Mouse (Mus musculus) heart, adult 9 months (tissue): ENCODE results near the gene Mill1.
"Not testable (repeated sequence)": the region's sequence is repeated elsewhere in the genome, so short reads cannot be mapped to it uniquely, and the experiment has no call there.

Experiments used
- DNase-seq, 2 experiments: peaks; one replicate each; pipeline ENCODE4 v3.0.0; 2022; ENCODE audit warnings: low spot score in 2 of 2

Mill1 gene

DNA sequence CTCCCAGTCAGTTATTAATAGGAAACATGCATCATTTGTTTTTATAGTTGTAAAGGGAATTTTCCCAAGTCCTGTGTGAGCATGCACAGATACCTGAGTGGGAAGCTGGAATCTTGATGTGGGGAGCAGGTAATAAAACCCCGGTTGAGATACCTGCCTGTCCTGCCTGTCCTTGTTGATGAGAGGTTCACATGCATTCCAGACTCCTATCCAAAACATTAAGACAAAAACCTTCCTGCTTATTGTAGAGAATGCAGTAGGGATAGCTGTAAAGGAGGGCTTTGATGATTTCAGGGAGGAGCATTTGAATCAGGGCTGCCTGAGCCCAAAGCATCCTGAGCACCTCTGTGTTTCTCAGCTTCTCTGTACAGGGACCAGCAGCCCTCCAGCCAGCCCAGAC is at the start of gene Mill1:
Gene Mill1, plus strand, starts transcription at position 301 of the 400 bp plus-strand sequence.
- no peak for DNase-seq

DNA sequence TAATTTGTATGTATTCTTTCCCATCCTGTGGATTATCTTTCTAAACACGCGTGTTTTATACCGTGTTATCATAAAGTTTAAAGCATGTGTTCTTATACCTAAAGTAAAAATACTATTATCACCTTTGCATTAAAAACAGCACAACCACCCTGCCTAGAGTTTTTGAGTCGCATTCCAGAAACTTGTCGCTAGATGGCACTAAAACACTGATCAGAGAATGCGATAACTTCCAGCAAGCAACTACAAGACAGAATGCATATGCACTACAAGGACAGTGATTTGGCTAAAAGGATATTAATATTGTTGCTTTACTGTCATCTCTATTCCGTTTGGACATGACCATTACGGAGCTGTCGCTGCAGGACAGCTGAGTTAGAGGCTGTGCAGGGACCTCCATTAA is 34.2 kb upstream of the Mill1 start:
- DNase-seq: no peak

DNA sequence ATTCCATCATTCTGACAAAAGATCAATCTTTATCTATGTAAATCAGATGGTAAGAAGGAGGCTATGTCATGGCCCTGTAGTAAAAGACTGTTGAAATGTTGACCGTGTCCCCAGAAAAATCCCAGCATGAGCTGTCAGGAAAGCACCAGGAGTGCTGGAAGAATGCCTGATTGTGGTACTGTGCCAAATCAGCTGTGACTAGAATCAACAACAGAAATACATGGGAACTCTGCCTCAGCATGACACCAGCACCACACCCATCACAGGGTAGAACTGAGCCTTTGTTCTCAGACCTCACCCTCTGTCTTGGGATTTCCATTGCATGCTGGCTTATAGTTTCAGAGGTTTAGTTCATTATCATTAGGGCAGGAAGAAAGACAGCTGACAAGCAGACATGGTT is 30.4 kb upstream of the Mill1 start:
- no peak for DNase-seq

DNA sequence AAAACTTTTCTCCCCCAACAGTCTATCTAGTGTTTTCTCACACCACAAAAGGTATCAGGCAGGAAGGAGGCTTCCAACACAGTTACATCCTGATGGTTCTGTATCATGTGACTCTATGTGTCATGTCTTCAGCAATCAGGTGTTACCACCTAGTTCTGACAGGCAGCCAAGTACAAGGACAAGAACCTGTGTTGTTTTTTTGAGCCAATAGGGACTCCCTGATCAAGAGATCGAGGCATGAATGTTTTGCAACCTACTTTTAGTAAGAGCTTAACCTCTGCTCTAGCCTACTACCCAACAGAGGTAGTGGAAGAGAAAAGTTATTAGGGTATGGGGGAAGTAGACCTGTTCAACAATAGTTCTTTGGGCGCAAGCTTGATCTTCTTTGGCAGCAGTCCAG is 6.6 kb upstream of the Mill1 start:
- no peak for DNase-seq

DNA sequence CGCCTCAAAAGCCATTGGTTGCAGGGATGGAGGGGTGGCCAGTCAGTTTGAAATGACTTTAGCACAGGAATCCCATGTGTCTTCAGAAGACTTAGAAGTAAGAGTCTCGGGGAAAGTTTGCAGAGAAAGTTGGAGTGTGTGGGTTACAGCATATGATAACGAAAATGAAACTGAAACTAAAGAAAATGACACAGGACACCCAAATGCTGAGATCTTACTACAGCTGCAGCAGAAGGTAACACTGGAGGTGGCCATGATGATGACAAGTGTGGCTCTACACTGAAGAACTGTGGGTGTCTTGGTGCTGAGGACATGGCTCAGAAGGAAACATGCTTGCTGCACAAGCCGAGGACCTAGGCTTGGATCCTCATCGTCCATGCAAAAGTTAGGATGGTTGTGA is 3.9 kb upstream of the Mill1 start:
- DNase-seq: no peak

DNA sequence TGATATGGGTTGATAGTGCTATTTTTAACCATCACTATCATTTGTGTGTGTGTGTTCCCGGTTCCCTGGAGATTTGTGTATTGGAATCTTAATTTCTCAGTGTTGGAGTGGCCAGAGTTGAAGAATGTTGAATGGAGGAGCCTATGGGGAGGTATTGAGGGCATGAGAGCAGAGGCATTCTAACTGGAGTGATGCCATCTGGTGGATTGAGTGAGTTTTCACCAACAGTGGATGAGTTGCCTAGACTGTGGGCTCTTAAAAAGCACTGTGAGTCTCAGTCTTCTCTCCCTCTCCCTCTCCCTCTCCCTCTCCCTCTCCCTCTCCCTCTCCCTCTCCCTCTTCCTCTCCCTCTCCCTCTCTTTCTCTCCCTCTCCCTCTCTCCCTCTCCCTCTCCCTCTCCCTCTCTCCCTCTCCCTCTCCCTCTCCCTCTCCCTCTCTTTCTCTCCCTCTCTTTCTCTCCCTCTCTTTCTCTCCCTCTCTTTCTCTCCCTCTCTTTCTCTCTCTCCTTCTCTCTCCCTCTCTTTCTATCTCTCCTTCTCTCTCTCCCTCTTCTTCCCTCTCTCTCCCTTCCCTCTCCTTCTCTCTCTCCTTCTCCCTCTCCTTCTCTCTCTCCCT is 1.1 kb upstream of the Mill1 start:
- DNase-seq: not testable (repeated sequence)

DNA sequence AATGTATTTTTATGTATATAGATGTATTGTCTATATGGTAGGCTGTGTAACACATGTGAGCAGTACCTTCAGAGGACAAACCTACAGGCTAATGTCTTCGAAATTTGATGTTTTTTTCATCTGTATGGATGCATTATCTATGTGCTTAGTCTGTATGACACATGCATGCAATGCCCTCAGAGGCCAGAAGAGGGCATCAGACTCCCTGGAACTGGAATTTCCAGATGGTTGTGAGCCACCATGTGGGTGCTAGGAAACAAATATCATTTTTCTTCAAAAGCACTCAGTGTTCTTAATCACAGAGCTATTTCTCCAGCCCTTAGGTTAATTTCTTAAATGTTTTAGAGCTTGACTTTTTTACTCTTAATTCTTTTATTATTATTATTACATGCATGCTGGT is 15.1 kb downstream of the Mill1 start:
- no peak for DNase-seq

DNA sequence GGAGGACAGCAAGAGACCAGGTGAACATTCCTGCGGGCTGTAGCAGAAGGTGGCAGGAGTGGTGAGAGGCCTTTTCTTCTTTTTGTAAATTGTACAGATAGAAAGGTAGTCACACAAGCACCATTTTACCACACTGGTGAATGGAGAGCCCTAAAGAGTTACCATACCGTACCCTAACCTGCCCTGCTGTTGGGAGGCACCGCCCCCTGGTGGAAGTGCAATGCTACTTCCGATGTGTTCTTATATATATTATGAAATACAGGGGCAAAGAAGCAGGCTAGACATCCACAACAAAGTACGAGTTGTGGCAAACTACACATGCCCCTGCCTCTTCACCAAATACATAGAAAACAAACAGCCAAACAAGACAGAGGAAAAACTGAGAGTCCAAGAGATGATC is 19.9 kb downstream of the Mill1 start:
- DNase-seq: no peak
